Mouse (Mus musculus): Measurements from ENCODE around the gene Tcf12. TPM values are rescaled to one million over a fixed set of nuclear protein-coding genes. Genes with fewer than 3 reads are reported as not detected.
A peak's percentile ranks its signal among the peaks of the same experiment; 100 is the strongest.

Gene Tcf12
- 37.0 and 37.2 TPM in 2 replicates for polyA plus RNA-seq (2014; fragmentation: Nextera tagmentation; extraction: Ambion mirVana)

GRCm38 (mm10) chr9:72111622-72112550, at the start of gene Tcf12:
TSS of gene Tcf12 (minus strand) at chr9:72111871.
- Histone ChIP-seq H3K4me2 (peak within 1 kb of the TSS; percentile 85), H3K9me3 (ENCODE audit: control insufficient read depth, low read length) (no peaks in the 10 kb centered on the region), H3K4me1 (replicated peaks; ENCODE audit: control insufficient read depth, insufficient read depth, low read length) (peaks cover 9% of the 10 kb centered on the region), H3K4me3 (ENCODE audit: low read depth, low read length) (peak within 1 kb of the TSS; percentile 80), H3K27ac (ENCODE audit: low read depth, low read length) (peak within 1 kb of the TSS; percentile 90), H3K36me3 (ENCODE audit: control insufficient read depth, insufficient read depth, low read length) (0 out of 2 replicates have a peak, but pooled peaks cover 5% of the 10 kb centered on the region), H3K9ac (ENCODE audit: low read depth, low read length) (peak within 1 kb of the TSS; percentile 100), H3K27me3 (replicated peaks; ENCODE audit: control insufficient read depth, insufficient read depth, low read length) (no peaks in the 10 kb centered on the region)
- ATAC-seq (replicated peaks; ENCODE audit: low FRiP score) (peak; percentile 87), DNase-seq (ENCODE audit: low spot score) (peak; percentile 87)
- WGBS, result 2% methylated on average over 88 of the region's 88 CpGs

- ATAC-seq (replicated peaks; ENCODE audit: low FRiP score), result no peak
- 73% methylated on average over 2 of the region's 2 CpGs for WGBS
- Histone ChIP-seq H3K9me3 (ENCODE audit: control insufficient read depth, low read length) (no peaks in the 10 kb centered on the region), H3K4me3 (ENCODE audit: low read depth, low read length) (no peak overlapping the region), H3K4me2 (no peak overlapping the region), H3K36me3 (ENCODE audit: control insufficient read depth, insufficient read depth, low read length) (no peaks in the 10 kb centered on the region), H3K27ac (ENCODE audit: low read depth, low read length) (no peak overlapping the region), H3K9ac (ENCODE audit: low read depth, low read length) (no peak overlapping the region), H3K27me3 (replicated peaks; ENCODE audit: control insufficient read depth, insufficient read depth, low read length) (no peaks in the 10 kb centered on the region), H3K4me1 (replicated peaks; ENCODE audit: control insufficient read depth, insufficient read depth, low read length) (no peaks in the 10 kb centered on the region)
- no peak for DNase-seq (ENCODE audit: low spot score)
These were observed 46.7 kb upstream of the Tcf12 start for GRCm38 (mm10) chr9:72158392-72158791.

GRCm38 (mm10) chr9:72157091-72157490, 45.4 kb upstream of the Tcf12 start:
- Histone ChIP-seq H3K9me3 (ENCODE audit: control insufficient read depth, low read length) (no peaks in the 10 kb centered on the region), H3K9ac (ENCODE audit: low read depth, low read length) (no peak overlapping the region), H3K27me3 (replicated peaks; ENCODE audit: control insufficient read depth, insufficient read depth, low read length) (no peaks in the 10 kb centered on the region), H3K36me3 (ENCODE audit: control insufficient read depth, insufficient read depth, low read length) (no peaks in the 10 kb centered on the region), H3K4me1 (replicated peaks; ENCODE audit: control insufficient read depth, insufficient read depth, low read length) (no peaks in the 10 kb centered on the region), H3K4me2 (no peak overlapping the region), H3K27ac (ENCODE audit: low read depth, low read length) (no peak overlapping the region), H3K4me3 (ENCODE audit: low read depth, low read length) (no peak overlapping the region)
- no peak for DNase-seq (ENCODE audit: low spot score)
- ATAC-seq (replicated peaks; ENCODE audit: low FRiP score), result no peak
- WGBS, result 66% methylated on average over 1 of the region's 1 CpGs

GRCm38 (mm10) chr9:72155250-72156138, 43.8 kb upstream of the Tcf12 start:
- H3K4me3 ChIP-seq (ENCODE audit: low read depth, low read length), result no peak overlapping the region

GRCm38 (mm10) chr9:72144148-72144547, 32.5 kb upstream of the Tcf12 start:
- Histone ChIP-seq H3K4me2 (no peak overlapping the region), H3K4me3 (ENCODE audit: low read depth, low read length) (no peak overlapping the region), H3K36me3 (ENCODE audit: control insufficient read depth, insufficient read depth, low read length) (no peaks in the 10 kb centered on the region), H3K9ac (ENCODE audit: low read depth, low read length) (no peak overlapping the region), H3K9me3 (ENCODE audit: control insufficient read depth, low read length) (no peaks in the 10 kb centered on the region), H3K27ac (ENCODE audit: low read depth, low read length) (no peak overlapping the region), H3K4me1 (replicated peaks; ENCODE audit: control insufficient read depth, insufficient read depth, low read length) (no peaks in the 10 kb centered on the region), H3K27me3 (replicated peaks; ENCODE audit: control insufficient read depth, insufficient read depth, low read length) (no peaks in the 10 kb centered on the region)
- DNase-seq (ENCODE audit: low spot score) (no peak), ATAC-seq (replicated peaks; ENCODE audit: low FRiP score) (no peak)
- 48% methylated on average over 5 of the region's 5 CpGs for WGBS

More at GRCm38 (mm10) chr9:72155250-72156138, 43.8 kb upstream of the Tcf12 start:
- Histone ChIP-seq H3K4me2 (peak overlapping the region; percentile 36), H3K27ac (ENCODE audit: low read depth, low read length) (no peak overlapping the region), H3K4me1 (replicated peaks; ENCODE audit: control insufficient read depth, insufficient read depth, low read length) (no peaks in the 10 kb centered on the region), H3K9ac (ENCODE audit: low read depth, low read length) (no peak overlapping the region), H3K27me3 (replicated peaks; ENCODE audit: control insufficient read depth, insufficient read depth, low read length) (no peaks in the 10 kb centered on the region), H3K9me3 (ENCODE audit: control insufficient read depth, low read length) (no peaks in the 10 kb centered on the region), H3K36me3 (ENCODE audit: control insufficient read depth, insufficient read depth, low read length) (no peaks in the 10 kb centered on the region)
- 52% methylated on average over 21 of the region's 21 CpGs for WGBS
- DNase-seq (ENCODE audit: low spot score) (no peak), ATAC-seq (replicated peaks; ENCODE audit: low FRiP score) (no peak)

- ATAC-seq (replicated peaks; ENCODE audit: low FRiP score), result no peak
- no peak overlapping the region for H3K4me2 ChIP-seq
- DNase-seq (ENCODE audit: low spot score), result no peak
These were observed 26.2 kb upstream of the Tcf12 start for GRCm38 (mm10) chr9:72137899-72138298.

GRCm38 (mm10) chr9:72133772-72134245, 22.1 kb upstream of the Tcf12 start:
- Histone ChIP-seq H3K27me3 (replicated peaks; ENCODE audit: control insufficient read depth, insufficient read depth, low read length) (no peaks in the 10 kb centered on the region), H3K4me1 (replicated peaks; ENCODE audit: control insufficient read depth, insufficient read depth, low read length) (peaks cover 5% of the 10 kb centered on the region; the same call in 1 of the 2 replicates), H3K27ac (ENCODE audit: low read depth, low read length) (peak overlapping the region; percentile 70; the same call in 1 of the 2 replicates), H3K9me3 (ENCODE audit: control insufficient read depth, low read length) (no peaks in the 10 kb centered on the region), H3K4me2 (peak overlapping the region; percentile 87), H3K36me3 (ENCODE audit: control insufficient read depth, insufficient read depth, low read length) (no peaks in the 10 kb centered on the region), H3K4me3 (ENCODE audit: low read depth, low read length) (peak overlapping the region; percentile 62), H3K9ac (ENCODE audit: low read depth, low read length) (peak overlapping the region; percentile 77)
- 48% methylated on average over 4 of the region's 4 CpGs for WGBS
- no peak for DNase-seq (ENCODE audit: low spot score)
- no peak for ATAC-seq (replicated peaks; ENCODE audit: low FRiP score)

More at GRCm38 (mm10) chr9:72137899-72138298, 26.2 kb upstream of the Tcf12 start:
- Histone ChIP-seq H3K36me3 (ENCODE audit: control insufficient read depth, insufficient read depth, low read length) (no peaks in the 10 kb centered on the region), H3K27ac (ENCODE audit: low read depth, low read length) (no peak overlapping the region), H3K4me1 (replicated peaks; ENCODE audit: control insufficient read depth, insufficient read depth, low read length) (no peaks in the 10 kb centered on the region; the same call in 1 of the 2 replicates), H3K9ac (ENCODE audit: low read depth, low read length) (no peak overlapping the region), H3K4me3 (ENCODE audit: low read depth, low read length) (no peak overlapping the region), H3K27me3 (replicated peaks; ENCODE audit: control insufficient read depth, insufficient read depth, low read length) (no peaks in the 10 kb centered on the region), H3K9me3 (ENCODE audit: control insufficient read depth, low read length) (no peaks in the 10 kb centered on the region)

- WGBS, result 2% methylated on average over 53 of the region's 56 CpGs
- H3K27ac ChIP-seq (ENCODE audit: low read depth, low read length), result peak overlapping the region; percentile 70
- DNase-seq (ENCODE audit: low spot score) (peak; percentile 88), ATAC-seq (replicated peaks; ENCODE audit: low FRiP score) (peak; percentile 91)
- peak overlapping the region; percentile 62 for H3K4me3 ChIP-seq (ENCODE audit: low read depth, low read length)
- H3K4me1 ChIP-seq (replicated peaks; ENCODE audit: control insufficient read depth, insufficient read depth, low read length), result peaks cover 5% of the 10 kb centered on the region; the same call in 1 of the 2 replicates
- no peaks in the 10 kb centered on the region for H3K36me3 ChIP-seq (ENCODE audit: control insufficient read depth, insufficient read depth, low read length)
- H3K9me3 ChIP-seq (ENCODE audit: control insufficient read depth, low read length), result no peaks in the 10 kb centered on the region
- H3K9ac ChIP-seq (ENCODE audit: low read depth, low read length), result peak overlapping the region; percentile 77
- no peaks in the 10 kb centered on the region for H3K27me3 ChIP-seq (replicated peaks; ENCODE audit: control insufficient read depth, insufficient read depth, low read length)
- H3K4me2 ChIP-seq, result peak overlapping the region; percentile 87
These were observed 21.6 kb upstream of the Tcf12 start for GRCm38 (mm10) chr9:72133089-72133771.
